Mouse (Mus musculus) forebrain, embryonic 11.5 days (tissue): ENCODE measurements at regions not wholly inside any gene's neighbourhood (a gene's known extent, or its start where the extent isn't known, plus 50 kb on each side); places are given as distances from the start of the nearest gene placed in this dataset.
"Not testable (repeated sequence)": the region's sequence is repeated elsewhere in the genome, so short reads cannot be mapped to it uniquely, and the experiment has no call there.

Source experiments
- ATAC-seq: fragments of 200-750 bp; cut with Nextera tagmentation; replicated peaks from 2 replicates; pipeline ENCODE4 v1.8.0; 2017; ENCODE audit warnings: moderate TSS enrichment; ENCODE audit not compliant: low FRiP score
- DNase-seq: peaks from one replicate; pipeline ENCODE4 v3.0.0-alpha.2; 2017; ENCODE audit warnings: low spot score
- H3K27ac ChIP-seq: fragments of 300-500 bp; sonication (generic); 2 replicates; pipeline ENCODE4 v1.5.1; 2014; ENCODE audit warnings: low read depth, low read length
- H3K27me3 ChIP-seq: fragments of 300-500 bp; sonication (generic); 2 replicates; pipeline ENCODE4 v1.6.1; 2014; ENCODE audit warnings: mild to moderate bottlenecking, low read length, mixed read lengths; ENCODE audit not compliant: control insufficient read depth, insufficient read depth
- H3K36me3 ChIP-seq: fragments of 300-500 bp; sonication (generic); 2 replicates; pipeline ENCODE4 v1.6.1; 2014; ENCODE audit warnings: mild to moderate bottlenecking, low read length, moderate library complexity, mixed read lengths; ENCODE audit not compliant: control insufficient read depth, insufficient read depth
- H3K4me1 ChIP-seq: fragments of 300-500 bp; sonication (generic); replicated peaks from 2 replicates; pipeline ENCODE4 v1.6.1; 2014; ENCODE audit warnings: low read length, mixed read lengths; ENCODE audit not compliant: control insufficient read depth, insufficient read depth
- H3K4me2 ChIP-seq: fragments of 300-500 bp; sonication (generic); 2 replicates; pipeline ENCODE4 v1.6.1; 2014; ENCODE audit warnings: low read depth, mild to moderate bottlenecking, low read length, moderate library complexity, mixed read lengths; ENCODE audit not compliant: severe bottlenecking
- H3K4me3 ChIP-seq: fragments of 300-500 bp; sonication (generic); 2 replicates; pipeline ENCODE4 v1.5.1; 2014; ENCODE audit warnings: low read depth, low read length
- H3K9ac ChIP-seq: fragments of 300-500 bp; sonication (generic); 2 replicates; pipeline ENCODE4 v1.6.1; 2014; ENCODE audit warnings: low read length
- H3K9me3 ChIP-seq: fragments of 300-500 bp; sonication (generic); 2 replicates; pipeline ENCODE4 v1.6.1; 2016; ENCODE audit warnings: low read length, mixed read lengths; ENCODE audit not compliant: control insufficient read depth
- WGBS: fragments of 180-500 bp; shearing (Covaris S2); extraction: QIAGEN DNeasy Blood & Tissue Kit; methylation state at CpG from one replicate; pipeline ENCODE4 v1.1.7; 2014; 5-methylcytosine and 5-hydroxymethylcytosine counted together

- H3K9me3 ChIP-seq, H3K4me2 ChIP-seq, DNase-seq, H3K27me3 ChIP-seq, H3K9ac ChIP-seq, ATAC-seq, H3K27ac ChIP-seq, H3K4me1 ChIP-seq, H3K36me3 ChIP-seq, H3K4me3 ChIP-seq: not testable (repeated sequence)
- WGBS = 87% methylated on average over 1 of the region's 1 CpGs
Observed at GRCm38 (mm10) chr1:96189776-96190175, 522.4 kb upstream of the St8sia4 start.

GRCm38 (mm10) chr1:96166767-96167166 lies 499.4 kb upstream of the St8sia4 start:
- H3K27me3 ChIP-seq = no peaks in the 10 kb centered on the region
- H3K9me3 ChIP-seq = no peaks in the 10 kb centered on the region
- 90% methylated on average over 2 of the region's 2 CpGs for WGBS

GRCm38 (mm10) chr1:96155484-96155883 lies 488.1 kb upstream of the St8sia4 start:
- Histone ChIP-seq H3K36me3 (no peaks in the 10 kb centered on the region), H3K9ac (no peak overlapping the region), H3K4me1 (no peaks in the 10 kb centered on the region), H3K27me3 (no peaks in the 10 kb centered on the region), H3K4me3 (no peak overlapping the region), H3K27ac (no peak overlapping the region), H3K9me3 (no peaks in the 10 kb centered on the region), H3K4me2 (no peak overlapping the region)
- 87% methylated on average over 1 of the region's 1 CpGs for WGBS
- ATAC-seq = no peak
- no peak for DNase-seq

More at GRCm38 (mm10) chr1:96166767-96167166, 499.4 kb upstream of the St8sia4 start:
- ATAC-seq = no peak
- Histone ChIP-seq H3K4me1 (no peaks in the 10 kb centered on the region), H3K36me3 (no peaks in the 10 kb centered on the region), H3K27ac (no peak overlapping the region), H3K4me3 (no peak overlapping the region), H3K4me2 (no peak overlapping the region), H3K9ac (no peak overlapping the region)
- no peak for DNase-seq

- H3K4me1 ChIP-seq = no peaks in the 10 kb centered on the region
- no peak overlapping the region for H3K9ac ChIP-seq
- H3K4me2 ChIP-seq = no peak overlapping the region
- no peaks in the 10 kb centered on the region for H3K9me3 ChIP-seq
- H3K27me3 ChIP-seq = no peaks in the 10 kb centered on the region
- no peak for DNase-seq
- no peak overlapping the region for H3K27ac ChIP-seq
- ATAC-seq = no peak
- no peak overlapping the region for H3K4me3 ChIP-seq
- H3K36me3 ChIP-seq = no peaks in the 10 kb centered on the region
- WGBS = 91% methylated on average over 1 of the region's 1 CpGs
Observed at GRCm38 (mm10) chr1:96128618-96129017, 461.2 kb upstream of the St8sia4 start.

- DNase-seq (no peak), ATAC-seq (no peak)
- no peak overlapping the region for H3K27ac ChIP-seq
- no peaks in the 10 kb centered on the region for H3K36me3 ChIP-seq
- no peaks in the 10 kb centered on the region for H3K9me3 ChIP-seq
- no peaks in the 10 kb centered on the region for H3K27me3 ChIP-seq
- no peak overlapping the region for H3K4me2 ChIP-seq
- no peak overlapping the region for H3K9ac ChIP-seq
- H3K4me3 ChIP-seq = no peak overlapping the region
- H3K4me1 ChIP-seq = no peaks in the 10 kb centered on the region
- 97% methylated on average over 2 of the region's 2 CpGs for WGBS
Observed at GRCm38 (mm10) chr1:96107986-96108385, 440.6 kb upstream of the St8sia4 start.

- Histone ChIP-seq H3K4me1 (no peaks in the 10 kb centered on the region), H3K4me2 (no peak overlapping the region), H3K9me3 (no peaks in the 10 kb centered on the region), H3K4me3 (no peak overlapping the region), H3K9ac (no peak overlapping the region), H3K27ac (no peak overlapping the region), H3K36me3 (no peaks in the 10 kb centered on the region), H3K27me3 (no peaks in the 10 kb centered on the region)
- 86% methylated on average over 1 of the region's 1 CpGs for WGBS
- ATAC-seq (no peak), DNase-seq (no peak)
Observed at GRCm38 (mm10) chr1:96105392-96105791, 438.0 kb upstream of the St8sia4 start.

GRCm38 (mm10) chr1:96083575-96083974 lies 416.2 kb upstream of the St8sia4 start:
- H3K36me3 ChIP-seq = no peaks in the 10 kb centered on the region
- no peak overlapping the region for H3K27ac ChIP-seq
- ATAC-seq (peak; percentile 65), DNase-seq (no peak)
- no peak overlapping the region for H3K9ac ChIP-seq
- H3K27me3 ChIP-seq = no peaks in the 10 kb centered on the region
- WGBS = 30% methylated on average over 2 of the region's 2 CpGs
- H3K4me2 ChIP-seq = no peak overlapping the region
- H3K9me3 ChIP-seq = no peaks in the 10 kb centered on the region
- no peaks in the 10 kb centered on the region; the same call in 1 of the 2 replicates for H3K4me1 ChIP-seq
- no peak overlapping the region for H3K4me3 ChIP-seq

- ATAC-seq (no peak), DNase-seq (no peak)
- H3K27ac ChIP-seq = no peak overlapping the region
- H3K9ac ChIP-seq = no peak overlapping the region
- no peak overlapping the region for H3K4me2 ChIP-seq
- 91% methylated on average over 1 of the region's 1 CpGs for WGBS
- no peaks in the 10 kb centered on the region for H3K9me3 ChIP-seq
- H3K27me3 ChIP-seq = no peaks in the 10 kb centered on the region
- no peak overlapping the region for H3K4me3 ChIP-seq
- H3K4me1 ChIP-seq = no peaks in the 10 kb centered on the region
- no peaks in the 10 kb centered on the region for H3K36me3 ChIP-seq
Observed at GRCm38 (mm10) chr1:96074710-96075109, 407.3 kb upstream of the St8sia4 start.

- Histone ChIP-seq H3K36me3 (no peaks in the 10 kb centered on the region), H3K4me3 (no peak overlapping the region), H3K4me1 (no peaks in the 10 kb centered on the region), H3K9me3 (no peaks in the 10 kb centered on the region), H3K27ac (no peak overlapping the region), H3K9ac (no peak overlapping the region), H3K27me3 (no peaks in the 10 kb centered on the region), H3K4me2 (no peak overlapping the region)
- DNase-seq (no peak), ATAC-seq (no peak)
Observed at GRCm38 (mm10) chr1:96061335-96061734, 394.0 kb upstream of the St8sia4 start.
